Mouse (Mus musculus): ENCODE data around the gene Vnn3. TPM values are rescaled to one million over a fixed set of nuclear protein-coding genes. Genes with fewer than 3 reads are reported as not detected.

Vnn3 gene
- total RNA-seq, 4 experiments from 2014 or later = 0.40 TPM; not detected in 3

GRCm38 (mm10) chr10:23886060-23886459 lies 34.8 kb downstream of the Vnn3 start:
- DNase-seq (ENCODE audit: low spot score in 2 of 2) = no peak

- no peak for DNase-seq (ENCODE audit: low spot score in 2 of 2)
Observed at GRCm38 (mm10) chr10:23892987-23893386, 41.7 kb downstream of the Vnn3 start.

- no peak for DNase-seq (ENCODE audit: low spot score in 2 of 2)
Observed at GRCm38 (mm10) chr10:23894601-23895349, 43.5 kb downstream of the Vnn3 start, which contains the start of gene Vnn1. Gene Vnn1 (plus strand): TSS chr10:23894688.

- no peak for DNase-seq (ENCODE audit: low spot score in 2 of 2)
Observed at GRCm38 (mm10) chr10:23895376-23895775, 44.1 kb downstream of the Vnn3 start.

- DNase-seq (ENCODE audit: low spot score in 2 of 2) = no peak
Observed at GRCm38 (mm10) chr10:23901119-23901518, 49.9 kb downstream of the Vnn3 start.

GRCm38 (mm10) chr10:23905661-23906060 lies 54.4 kb downstream of the Vnn3 start:
- no peak for DNase-seq (ENCODE audit: low spot score in 2 of 2)

Other genes starting within 250 kb of the Vnn3 start
- 100 to 1,000 TPM; 157 to 280 (median 225) TPM for gene Rps12, start 64.2 kb upstream of the Vnn3 start, total RNA-seq (2022)
- 10 to 100 TPM; 24.2 to 37.6 (median 28.5) TPM for gene Slc18b1, start 54.5 kb upstream of the Vnn3 start, total RNA-seq (2022)
- gene Vnn1, start 43.2 kb downstream of the Vnn3 start, total RNA-seq (2022) = under 1 TPM in 2 of 4 experiments, not detected in 2; 0.15 to 0.34 TPM
- not detected for gene Taar1, start 68.9 kb downstream of the Vnn3 start, total RNA-seq (2022)
- not detected for gene Taar2, start 87.1 kb downstream of the Vnn3 start, total RNA-seq (2022)
- not detected for gene Taar3, start 98.1 kb downstream of the Vnn3 start, total RNA-seq (2022)
- gene Taar4, start 109.0 kb downstream of the Vnn3 start, total RNA-seq (2022) = not detected
- gene Taar5, start 119.2 kb downstream of the Vnn3 start, total RNA-seq (2022) = not detected
- not detected for gene Taar6, start 134.2 kb downstream of the Vnn3 start, total RNA-seq (2022)
- gene Taar7a, start 142.0 kb downstream of the Vnn3 start, total RNA-seq (2022) = not detected
- not detected for gene Taar7b, start 148.5 kb downstream of the Vnn3 start, total RNA-seq (2022)
- not detected for gene Taar7d, start 175.8 kb downstream of the Vnn3 start, total RNA-seq (2022)
- not detected for gene Taar7e, start 186.2 kb downstream of the Vnn3 start, total RNA-seq (2022)
- gene Taar7f, start 198.0 kb downstream of the Vnn3 start, total RNA-seq (2022) = not detected
- not detected for gene Taar8a, start 225.0 kb downstream of the Vnn3 start, total RNA-seq (2022)
- gene Taar8b, start 240.8 kb downstream of the Vnn3 start, total RNA-seq (2022) = not detected

All from left cerebral cortex, adult 8-10 months (tissue).